Mouse (Mus musculus): Measurements from ENCODE around the gene Invs. TPM values are rescaled to one million over a fixed set of nuclear protein-coding genes. Genes with fewer than 3 reads are reported as not detected.

The Invs gene
- total RNA-seq, 2 experiments from 2014 or later = 14.4 to 14.6 TPM

DNA sequence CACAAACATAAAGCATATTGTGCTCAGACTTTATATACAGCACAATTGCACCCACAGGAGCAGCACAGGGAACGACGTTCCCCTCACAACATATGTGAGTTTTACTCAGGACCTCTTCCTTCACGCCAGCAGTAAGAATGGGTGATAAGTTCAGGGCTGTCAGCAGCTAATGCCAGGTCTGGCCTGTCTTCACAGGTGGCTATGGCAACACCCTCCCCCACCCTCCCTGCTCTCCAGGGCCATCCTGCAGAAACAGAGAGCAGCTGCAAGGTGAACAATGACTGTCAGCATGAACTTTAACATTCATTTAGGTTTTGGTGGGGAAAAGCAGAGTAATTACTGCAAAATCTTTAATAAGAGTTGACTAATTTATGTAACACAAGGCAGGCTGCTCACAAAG, 147.9 kb downstream of the Invs start:
- DNase-seq = no peak
- intact Hi-C loops (cut with DNase I) = no loop called here

DNA sequence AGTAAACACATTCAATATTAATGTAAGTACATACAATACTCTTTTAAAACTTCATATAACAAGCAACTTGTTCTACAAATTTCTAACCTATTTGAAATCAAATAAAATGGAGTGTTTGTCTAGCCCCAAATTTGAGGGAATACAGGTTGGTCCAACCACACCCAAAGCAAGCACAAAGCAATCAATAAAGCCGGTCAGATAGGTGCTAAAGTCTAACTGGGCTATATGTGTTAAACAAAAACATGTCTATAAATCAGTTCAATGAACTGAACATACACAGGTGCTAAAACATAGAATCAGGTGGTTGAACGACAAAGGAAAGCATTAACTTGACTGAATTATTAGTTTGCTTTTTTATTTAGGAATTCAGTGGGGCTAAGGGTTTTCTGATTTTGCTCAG, 148.5 kb downstream of the Invs start:
- DNase-seq = no peak
- intact Hi-C loops (cut with DNase I) = no loop called here

DNA sequence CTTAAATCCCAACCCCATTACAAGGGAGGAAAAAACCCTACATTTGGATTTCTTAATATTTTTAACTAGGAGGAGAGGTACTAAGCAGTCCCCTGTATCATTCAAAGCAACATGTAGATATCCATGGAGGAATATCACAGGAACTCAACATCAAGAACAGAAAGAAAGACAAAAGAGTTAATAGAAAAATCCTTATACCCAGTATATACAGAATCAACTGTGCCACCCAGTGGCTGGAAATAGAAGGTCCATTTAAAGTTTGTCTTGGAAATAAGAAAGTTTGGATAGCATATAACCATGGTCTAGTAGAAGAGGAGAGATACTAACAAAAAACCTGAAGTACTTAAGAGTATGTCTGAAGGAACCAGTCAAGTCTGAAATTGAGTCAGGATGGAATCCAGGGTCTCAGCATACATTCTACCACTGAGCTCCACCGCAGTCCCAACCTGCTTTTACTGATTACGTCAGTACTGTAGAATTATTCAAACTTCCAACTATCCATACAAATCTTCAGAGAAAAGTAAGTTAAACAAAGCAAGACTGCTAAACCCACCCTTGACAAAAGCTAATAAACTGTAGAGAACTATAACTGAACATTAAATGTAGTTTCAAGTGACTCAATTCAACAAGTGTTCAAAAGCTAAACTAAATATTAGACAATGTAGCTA, 174.7 kb downstream of the Invs start:
- intact Hi-C loops (cut with DNase I) = loop anchor here (5.0 kb wide), 1 partner anchor 1037 kb away; no protein-coding TSS in a partner anchor
- no peak for DNase-seq

DNA sequence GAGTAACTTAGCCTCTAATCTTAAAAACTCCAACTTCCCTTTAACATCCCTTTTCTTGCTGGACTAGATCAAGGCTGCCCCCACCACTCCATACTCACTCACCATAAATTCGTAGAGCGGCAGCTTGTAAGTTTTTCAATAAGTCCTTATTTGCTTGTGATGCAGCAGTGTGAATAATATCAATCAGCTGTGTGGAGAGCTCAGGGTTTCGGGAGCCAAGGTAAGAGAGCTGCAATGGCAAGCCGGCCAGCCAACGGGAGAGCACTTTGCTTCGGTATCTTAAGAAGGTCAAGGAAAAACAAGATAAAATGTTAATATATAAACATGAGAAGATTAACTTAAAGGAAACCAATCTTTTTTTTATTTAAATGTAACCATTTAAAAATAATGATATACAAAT, 178.9 kb downstream of the Invs start:
- intact Hi-C loops (cut with DNase I) = no loop called here
- no peak for DNase-seq

DNA sequence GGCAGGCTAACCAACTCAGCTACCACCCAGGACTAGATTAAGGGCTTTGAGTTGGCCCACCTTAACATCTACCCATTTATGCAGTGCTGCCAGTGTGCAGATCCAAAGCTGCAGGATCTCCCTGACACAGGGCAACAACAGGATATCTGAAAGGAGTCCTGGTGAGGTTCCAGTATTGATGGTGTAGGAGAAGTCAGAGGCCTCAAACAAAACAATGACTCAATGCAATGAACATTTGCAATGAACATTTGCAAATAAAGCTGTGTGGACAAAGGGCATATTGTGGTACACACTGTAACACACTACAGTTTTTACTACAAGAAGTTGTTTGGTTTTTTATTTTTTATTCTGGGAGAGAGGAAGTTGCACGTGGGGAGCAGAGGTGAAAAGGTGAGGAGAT, 181.5 kb downstream of the Invs start:
- DNase-seq = no peak
- intact Hi-C loops (cut with DNase I) = no loop called here

DNA sequence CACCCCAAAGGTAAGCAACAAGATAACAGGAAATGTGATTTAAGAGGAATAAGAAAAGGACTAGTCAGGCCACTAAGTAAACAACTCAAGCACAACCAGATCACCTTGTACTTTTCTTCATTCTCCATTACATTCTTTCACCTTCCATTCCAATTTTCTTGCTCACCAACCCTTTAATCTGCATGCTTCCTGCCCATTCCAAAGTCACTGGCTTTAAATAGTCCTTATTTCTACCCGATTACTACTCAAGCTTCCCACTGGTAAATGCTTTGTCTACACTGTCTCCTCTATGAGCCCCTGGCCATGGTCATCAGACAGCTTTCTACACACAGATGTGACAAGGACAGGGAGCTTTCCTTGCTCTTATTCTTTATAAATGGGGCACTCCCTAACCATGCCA, 191.4 kb downstream of the Invs start:
- no peak for DNase-seq
- intact Hi-C loops (cut with DNase I) = no loop called here

DNA sequence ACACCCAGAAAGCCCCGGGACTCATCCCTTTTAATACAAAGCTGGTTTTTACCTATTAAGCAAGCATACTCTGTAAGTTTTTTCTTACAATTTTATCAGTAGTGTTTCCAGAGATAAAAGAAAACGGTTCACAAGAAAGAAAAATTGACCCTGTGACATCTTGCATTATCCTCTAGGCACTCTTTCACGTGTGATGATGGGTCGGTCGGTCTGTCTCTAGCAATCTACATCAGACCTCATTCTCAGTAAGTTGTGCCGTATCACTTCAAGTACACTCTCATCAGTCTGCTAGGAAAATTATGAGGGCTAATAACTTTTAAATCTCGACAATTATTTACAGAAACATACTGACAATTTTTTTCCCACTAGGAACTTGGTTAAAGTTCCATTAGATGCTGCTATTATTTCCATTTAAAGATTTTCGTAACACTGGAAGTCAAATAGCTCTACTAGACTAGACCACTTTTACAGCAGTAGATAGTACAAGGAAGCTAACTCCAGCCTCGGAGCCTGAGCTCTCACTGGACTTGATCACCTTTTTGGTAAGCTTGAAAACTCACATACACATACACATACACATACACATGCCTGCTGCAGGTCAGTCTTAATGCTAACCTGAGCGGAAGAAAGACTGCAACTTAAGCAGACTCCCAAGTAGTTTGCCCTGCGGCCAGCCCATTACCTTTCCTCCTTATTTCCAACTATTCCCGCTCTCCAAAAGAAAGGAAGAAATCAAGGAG, 192.7 kb downstream of the Invs start:
- no peak for DNase-seq
- intact Hi-C loops (cut with DNase I) = no loop called here

DNA sequence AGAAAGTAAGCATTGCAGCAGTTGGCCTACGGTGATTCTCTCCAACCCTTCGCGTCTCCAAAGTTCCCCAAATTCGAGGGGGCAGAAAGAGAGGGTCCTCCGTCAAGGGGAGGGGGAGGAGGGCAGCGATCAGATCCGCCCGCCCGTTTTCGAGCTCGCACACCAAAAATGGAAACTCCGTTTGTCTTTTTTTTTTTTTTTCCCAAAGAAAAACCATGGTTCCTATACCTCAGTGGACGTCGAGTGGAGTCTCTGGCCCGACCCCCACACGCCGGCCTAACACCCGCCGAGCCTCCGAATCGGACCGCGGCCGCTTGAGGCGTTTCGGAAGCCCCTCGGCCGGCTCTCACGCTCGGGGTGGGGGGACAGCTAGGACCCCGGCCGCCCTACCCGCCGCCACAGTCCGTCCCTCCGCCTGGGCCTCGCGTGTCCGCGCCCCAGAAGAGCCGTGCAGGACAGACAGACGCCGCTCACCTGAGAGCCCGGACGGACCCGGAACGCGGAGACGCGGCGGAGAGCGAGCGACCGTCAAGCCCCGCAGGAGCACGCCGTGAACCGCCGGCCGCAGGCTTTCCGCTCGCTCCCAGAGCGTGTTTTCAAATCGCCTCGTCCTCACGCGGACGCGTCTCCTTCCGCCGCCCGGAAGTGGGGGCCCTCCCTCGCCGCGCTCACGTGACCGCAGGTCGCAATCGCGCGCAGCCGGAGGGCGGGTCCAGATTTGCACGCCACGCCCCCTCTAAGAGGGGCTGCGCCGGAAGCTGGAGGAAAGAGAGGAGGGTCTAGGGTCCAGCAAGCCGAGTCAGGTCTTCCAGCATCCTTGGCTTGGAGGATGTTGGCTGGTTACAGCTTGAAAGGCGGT, 193.5 kb downstream of the Invs start, which contains the start of gene Tex10:
Gene Tex10 (minus strand): TSS at position 668 of the 859 bp plus-strand sequence.
- intact Hi-C loops (cut with DNase I) = no loop called here
- peak; percentile 95 for DNase-seq

DNA sequence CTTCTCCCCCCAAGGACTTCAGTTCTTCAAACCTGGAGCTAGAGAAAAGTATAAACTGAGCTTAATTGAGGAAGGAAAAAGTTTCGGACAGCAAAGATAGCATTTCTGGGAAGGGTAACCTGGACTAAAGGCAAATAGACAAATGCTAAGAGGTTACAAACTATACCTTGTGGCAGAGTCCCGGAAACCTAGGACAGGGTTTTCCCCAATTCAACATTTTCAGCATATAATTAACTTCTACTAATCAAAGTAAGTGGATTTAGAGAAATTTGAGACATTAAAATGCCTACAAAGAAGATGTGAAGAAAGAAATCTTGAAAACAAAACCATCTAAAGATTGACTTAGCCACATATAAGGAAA, 194.1 kb downstream of the Invs start:
- intact Hi-C loops (cut with DNase I) = no loop called here
- no peak for DNase-seq

DNA sequence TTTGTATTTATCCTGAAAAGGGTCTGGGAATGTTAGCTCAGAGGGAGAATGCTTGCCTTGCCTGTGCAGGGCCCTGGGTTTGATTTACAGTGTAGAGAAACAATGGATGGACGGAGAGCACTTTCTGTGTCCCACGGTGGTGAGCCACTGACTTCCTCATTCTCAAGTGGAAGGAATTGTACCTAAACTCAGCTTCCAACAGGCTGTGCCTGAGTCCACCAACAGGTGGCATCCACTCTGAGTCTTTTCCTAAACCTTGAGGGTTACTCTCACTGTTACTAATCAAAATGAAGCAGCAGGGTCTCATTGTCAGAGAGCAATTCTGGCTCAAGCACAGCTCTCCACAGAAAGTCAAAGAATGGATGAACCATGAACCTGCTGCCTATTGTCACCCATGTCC, 201.7 kb downstream of the Invs start:
- peak; percentile 10 for DNase-seq
- intact Hi-C loops (cut with DNase I) = no loop called here

Other genes with a start within 250 kb of the Invs start
- gene Nr4a3, start 234.6 kb upstream of the Invs start, total RNA-seq (2021) = 10 to 100 TPM; 40.2 to 46.8 TPM
- gene Stx17, start 154.8 kb upstream of the Invs start, total RNA-seq (2021) = 10 to 100 TPM; 31.1 to 31.6 TPM
- 10 to 100 TPM; 36.4 to 38.1 TPM for gene Erp44, start 202 bp upstream of the Invs start, total RNA-seq (2021)
- gene Tex10, start 193.7 kb downstream of the Invs start, total RNA-seq (2021) = 10 to 100 TPM; 30.6 to 35.7 TPM